In the genomic region with DNA sequence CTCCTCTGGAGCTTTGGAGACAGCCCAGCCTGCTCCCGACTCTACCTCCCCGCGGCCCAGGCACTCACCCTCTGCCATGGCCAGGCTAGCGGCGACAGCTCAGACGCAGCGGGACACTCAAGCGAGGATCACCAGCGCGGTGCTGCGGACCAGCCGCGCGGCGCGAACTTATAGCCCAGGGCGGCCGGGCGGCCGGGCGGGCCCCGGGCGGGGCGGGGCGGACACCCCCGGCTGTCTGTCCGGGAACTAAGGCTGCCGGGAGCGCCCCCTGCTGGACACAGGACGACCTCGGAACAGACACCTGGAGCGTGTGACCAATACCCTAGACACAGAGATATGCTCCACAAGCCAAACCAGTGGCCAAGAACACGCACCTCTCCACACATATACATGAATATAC, we compare ENCODE assay signal across 8 mouse cellular contexts. TPM values are rescaled to one million over a fixed set of nuclear protein-coding genes. Genes with fewer than 3 reads are reported as not detected.
A peak's percentile ranks its signal among the peaks of the same experiment; 100 is the strongest.
DNase-seq lines count a peak whose midpoint lies in the region; ATAC-seq lines count a peak whose summit lies in the region.

Gene Tgm2 (minus strand): TSS at position 214 of the 400 bp plus-strand sequence.

- H3K36me3 ChIP-seq in hindbrain, embryonic 11.5 days (ENCODE audit: control insufficient read depth, insufficient read depth, low read length) = no peaks in the 10 kb centered on the region

- ATAC-seq in hindbrain, embryonic 11.5 days (ENCODE audit: low FRiP score) = peak; percentile 71

- peak within 1 kb of the TSS; percentile 35; the same call in 1 of the 2 replicates for H3K9ac ChIP-seq in hindbrain, embryonic 11.5 days (ENCODE audit: low read depth, low read length)

- H3K4me2 ChIP-seq in hindbrain, embryonic 11.5 days (replicated peaks; ENCODE audit: low read depth, low read length) = peak within 1 kb of the TSS; percentile 43

- no peaks in the 10 kb centered on the region for H3K4me1 ChIP-seq in hindbrain, embryonic 11.5 days (replicated peaks; ENCODE audit: control insufficient read depth, insufficient read depth, low read length)

- peaks cover 9% of the 10 kb centered on the region; the same call in 1 of the 2 replicates for H3K27me3 ChIP-seq in hindbrain, embryonic 11.5 days (ENCODE audit: control insufficient read depth, insufficient read depth, low read length)

- H3K4me3 ChIP-seq in hindbrain, embryonic 11.5 days (ENCODE audit: low read depth, low read length) = peak within 1 kb of the TSS; percentile 18

- WGBS in hindbrain, embryonic 11.5 days = under 1% methylated on average over 32 of the region's 33 CpGs

- peak; percentile 53 for DNase-seq in MEL-GATA-1-ER (ENCODE audit: extremely low read depth, low read depth)
- DNase-seq in cerebellum, adult 9-10 months = peak; percentile 81
- peak; percentile 33 to 82 for DNase-seq in frontal cortex, adult 2 months (ENCODE audit: extremely low spot score in 1 of 2, low spot score in 1 of 2)
- DNase-seq in hindbrain, embryonic 11.5 days (ENCODE audit: low spot score) = peak; percentile 85
- peak; percentile 77 to 83 for DNase-seq in layer of hippocampus, postnatal 10 days (ENCODE audit: low spot score in 2 of 2)
- peak; percentile 98 for DNase-seq in lung, postnatal 14 days
- peak; percentile 88 for DNase-seq in ovary, postnatal 36 days (ENCODE audit: low spot score)
- DNase-seq in thymus, postnatal 25 days = peak; percentile 81

- no peaks in the 10 kb centered on the region for H3K9me3 ChIP-seq in hindbrain, embryonic 11.5 days (ENCODE audit: control insufficient read depth, low read length)

- no peak within 1 kb of the TSS for H3K27ac ChIP-seq in hindbrain, embryonic 11.5 days (ENCODE audit: low read depth, low read length)

RNA-seq across cellular contexts. Expression of gene Tgm2, which starts in this region (rescaled TPM):
- 11.2 and 11.3 TPM in 2 replicates for polyA plus RNA-seq in frontal cortex, adult 2 months (2012; rRNA removed)
- 4.2 and 4.3 TPM in 2 replicates for polyA plus RNA-seq in hindbrain, embryonic 11.5 days (2014; fragmentation: Nextera tagmentation; extraction: Ambion mirVana)
- 1 to 10 TPM; 5.7 to 6.8 TPM for total RNA-seq in layer of hippocampus, postnatal 10 days (2021)
